Mouse (Mus musculus) embryo, embryonic 11.5 days (tissue): ENCODE data around the gene Prex1.

Experiments
- DNase-seq: peaks from one replicate; pipeline ENCODE4 v3.0.0-alpha.2; 2012; ENCODE audit warnings: low read depth, low spot score

Prex1 gene

DNA sequence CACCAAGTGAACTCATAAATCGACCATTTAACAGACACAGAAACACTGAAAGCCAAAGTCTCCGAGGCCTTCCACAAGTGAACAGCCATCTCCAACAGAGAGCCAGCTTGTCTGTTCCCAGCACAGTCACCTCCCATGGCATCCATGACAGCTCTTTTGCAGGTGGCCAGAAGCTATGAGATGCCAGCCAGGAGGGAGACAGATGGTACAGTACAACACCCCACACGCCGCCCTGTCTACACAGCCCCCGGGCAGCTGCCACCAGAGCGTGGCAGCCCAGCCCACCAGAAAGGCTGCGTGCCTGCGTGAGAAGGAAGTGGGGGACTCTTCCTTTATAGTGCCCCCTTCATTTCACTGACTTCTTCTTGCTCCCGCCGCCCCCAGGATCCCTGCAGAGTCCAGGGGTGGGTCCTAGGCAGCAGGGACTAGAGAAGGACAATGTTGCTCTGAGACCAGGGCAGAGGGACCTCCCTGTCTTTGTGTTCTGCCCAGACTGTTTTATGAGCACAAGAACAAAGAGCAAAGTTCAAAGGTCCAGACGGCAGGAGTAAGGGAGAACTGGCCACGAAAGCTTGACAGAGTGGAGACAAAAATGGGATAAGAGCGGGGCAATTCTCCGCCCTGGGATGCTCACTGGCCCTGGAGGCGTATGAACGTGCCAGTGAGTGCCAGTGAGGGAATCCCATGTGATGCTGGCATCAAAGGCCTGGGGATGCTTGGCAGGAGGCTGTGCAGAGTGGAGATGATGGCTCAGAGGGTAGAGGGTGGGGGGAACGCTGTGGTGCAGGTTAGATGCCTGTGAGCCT is 76.6 kb downstream of the Prex1 start:
- no peak for DNase-seq

DNA sequence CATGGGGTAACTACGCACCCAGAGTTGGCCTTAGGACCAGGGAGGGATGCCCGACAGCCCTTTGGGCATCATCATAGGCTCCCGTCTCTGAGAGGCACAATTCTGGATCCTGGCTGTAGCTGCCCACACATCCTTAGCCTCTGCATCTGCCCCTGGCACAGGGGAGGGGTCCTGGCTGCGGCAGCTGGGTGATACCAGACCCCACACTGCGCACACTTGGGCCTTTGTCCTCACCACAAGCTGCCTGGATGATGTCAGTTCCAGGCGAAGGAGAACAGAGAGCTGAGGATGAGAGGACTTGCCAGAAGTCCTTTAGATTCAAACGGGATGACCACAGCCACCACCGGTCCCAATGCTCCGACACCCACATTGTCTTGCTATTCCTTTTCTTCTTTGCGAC is 78.1 kb downstream of the Prex1 start:
- DNase-seq = no peak

DNA sequence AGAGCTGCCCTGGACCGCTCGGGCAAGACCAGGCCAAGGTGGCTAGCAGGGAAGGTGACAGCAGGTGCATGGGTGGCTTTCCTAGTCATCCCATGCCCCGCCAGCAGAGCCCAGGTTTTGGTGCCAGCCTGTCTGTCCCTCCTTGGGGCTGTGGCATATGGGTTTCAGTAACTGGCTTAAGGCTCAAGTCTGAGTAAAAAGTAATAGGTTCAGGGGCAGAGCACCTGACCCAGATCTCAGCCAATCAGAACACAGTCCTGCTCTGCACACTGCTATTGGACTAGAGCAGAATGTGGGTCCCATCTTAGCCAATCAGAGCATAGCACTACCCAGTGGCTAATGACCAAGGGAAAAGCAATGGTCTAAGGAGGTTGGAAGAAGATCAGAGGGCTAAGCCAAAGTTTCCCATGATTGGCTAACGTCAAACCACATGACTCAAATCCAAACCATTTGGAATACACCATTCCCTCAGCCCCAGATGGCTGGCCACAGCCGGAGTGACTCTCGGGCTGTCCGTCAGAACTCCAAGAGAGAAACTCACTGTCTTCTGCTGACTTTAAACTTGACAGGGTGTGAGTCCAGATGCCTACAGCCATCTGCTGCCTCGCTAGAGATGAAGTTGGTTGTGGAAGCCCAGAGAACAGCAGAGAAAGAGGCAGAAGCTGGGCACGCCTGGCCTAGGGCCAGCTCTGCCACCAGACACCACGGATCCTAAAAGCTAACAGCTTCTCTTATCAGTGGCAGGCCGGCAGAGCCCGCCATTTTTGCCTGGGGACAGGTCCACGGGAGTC is 80.9 kb downstream of the Prex1 start:
- DNase-seq = no peak

DNA sequence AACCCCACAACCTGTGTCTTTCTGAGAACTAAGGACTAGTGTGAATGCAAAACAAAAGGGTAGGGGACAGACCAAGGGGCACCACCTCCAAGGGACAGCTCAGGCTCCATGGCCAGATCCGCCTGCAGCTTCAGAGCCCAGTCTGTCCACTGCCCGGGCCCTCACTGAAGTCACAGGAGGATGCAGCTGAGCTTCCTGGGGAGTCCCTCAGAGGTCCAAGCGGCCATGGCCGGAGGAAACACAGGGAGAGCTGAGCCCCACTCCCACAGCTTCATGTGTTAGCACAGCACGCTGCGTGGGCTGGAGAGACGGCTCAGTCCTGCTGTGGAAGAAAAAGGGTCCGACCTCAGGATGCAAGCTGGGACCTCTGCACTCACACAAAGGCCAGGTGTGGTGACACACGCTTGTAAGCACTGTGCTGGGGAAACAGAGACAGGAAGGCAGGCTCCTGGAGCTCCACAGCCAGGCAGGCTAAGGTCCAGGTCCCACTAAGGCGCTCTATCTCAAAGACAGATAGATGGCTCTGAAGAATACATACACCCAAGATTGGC is 81.9 kb downstream of the Prex1 start:
- DNase-seq = no peak

DNA sequence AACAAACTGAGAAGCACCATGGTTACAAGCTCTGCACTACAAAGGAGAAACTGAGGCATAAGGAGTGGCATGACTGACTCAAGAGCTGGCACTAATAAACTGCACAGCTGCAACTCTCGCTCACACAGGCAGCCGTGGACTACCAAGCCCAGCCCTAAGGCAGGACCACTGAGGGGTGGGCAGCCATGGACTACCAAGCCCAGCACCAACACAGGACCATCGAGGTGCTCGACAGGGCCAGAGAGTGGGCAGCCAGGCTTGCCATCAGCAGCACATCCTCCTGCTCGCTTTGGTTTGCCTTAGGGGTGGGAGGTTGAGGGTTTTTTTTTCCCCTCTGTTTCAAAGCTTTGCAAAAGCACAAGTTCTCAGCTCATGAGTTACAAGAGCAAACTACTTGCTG is 82.4 kb downstream of the Prex1 start:
- DNase-seq = no peak

DNA sequence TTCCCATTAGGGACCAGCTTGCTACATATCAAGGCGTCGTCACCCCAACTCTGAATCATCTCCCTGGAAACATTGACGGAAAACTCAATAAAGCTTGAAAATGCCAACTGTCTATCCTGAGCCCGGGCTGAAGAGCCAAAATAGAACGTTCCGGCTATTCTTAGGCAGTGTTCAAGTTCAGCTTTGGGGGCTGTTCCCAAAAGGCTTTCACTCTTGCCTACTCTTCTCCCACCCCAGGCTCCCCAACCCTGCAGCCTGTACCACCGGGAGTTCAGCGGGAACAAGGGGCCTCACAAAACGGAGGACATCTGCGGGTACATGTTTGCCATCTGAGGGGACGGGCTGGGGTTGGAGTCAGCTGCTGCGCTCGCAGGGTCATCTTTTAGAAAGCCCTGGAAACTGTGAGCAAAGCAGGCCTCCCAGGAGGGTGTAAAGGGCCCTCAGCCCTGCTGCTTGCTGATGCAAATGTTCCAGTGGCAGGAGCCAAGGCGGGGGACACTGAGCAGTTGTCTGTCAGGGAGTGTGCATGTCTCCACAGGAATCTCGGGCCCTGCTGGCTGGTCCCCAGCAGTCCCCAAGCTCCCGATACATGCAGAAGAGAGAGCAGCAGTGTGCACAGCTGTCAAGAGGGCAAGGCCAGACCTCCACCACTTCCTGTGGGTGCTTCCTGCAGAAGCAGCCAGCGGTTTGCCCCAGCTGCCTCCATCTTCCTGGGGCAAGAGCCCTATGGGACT is 83.5 kb downstream of the Prex1 start:
- no peak for DNase-seq

DNA sequence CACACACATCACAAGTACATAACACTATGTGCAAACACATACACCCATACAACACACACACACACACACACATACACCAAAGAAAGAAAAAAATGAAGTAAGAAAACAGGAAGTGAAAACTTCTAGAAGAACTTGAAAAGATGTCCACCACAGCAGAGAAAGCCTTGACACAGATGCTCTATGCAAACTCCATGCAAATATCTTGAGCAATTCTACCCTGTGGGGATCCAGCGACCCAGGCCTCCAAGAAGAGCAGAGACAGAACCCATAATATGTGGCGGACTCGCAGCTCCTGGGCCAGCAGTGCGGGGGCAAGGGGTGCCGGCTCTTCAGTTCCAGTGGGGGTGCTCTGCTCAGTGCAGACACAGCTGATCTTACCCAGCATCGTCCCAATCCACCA is 86.1 kb downstream of the Prex1 start:
- no peak for DNase-seq

DNA sequence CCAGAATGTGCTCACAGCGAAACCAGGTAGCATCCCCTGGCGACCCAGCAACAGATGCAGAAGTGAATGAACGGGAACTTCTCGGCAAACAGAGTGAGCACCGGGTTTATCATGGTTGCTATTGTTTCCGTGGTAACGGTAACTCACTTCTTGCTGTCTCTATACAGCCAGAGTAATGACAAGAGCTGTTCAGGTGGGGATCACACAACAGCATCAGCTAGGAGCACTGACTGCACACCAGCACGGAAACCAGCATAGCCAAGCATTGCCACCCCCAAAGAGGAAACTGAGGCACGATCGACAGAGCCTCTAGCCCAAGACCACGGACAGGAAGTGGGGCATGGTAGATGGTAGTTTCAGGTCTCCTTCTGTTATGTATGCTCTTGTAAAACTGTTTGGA is 88.4 kb downstream of the Prex1 start:
- no peak for DNase-seq

DNA sequence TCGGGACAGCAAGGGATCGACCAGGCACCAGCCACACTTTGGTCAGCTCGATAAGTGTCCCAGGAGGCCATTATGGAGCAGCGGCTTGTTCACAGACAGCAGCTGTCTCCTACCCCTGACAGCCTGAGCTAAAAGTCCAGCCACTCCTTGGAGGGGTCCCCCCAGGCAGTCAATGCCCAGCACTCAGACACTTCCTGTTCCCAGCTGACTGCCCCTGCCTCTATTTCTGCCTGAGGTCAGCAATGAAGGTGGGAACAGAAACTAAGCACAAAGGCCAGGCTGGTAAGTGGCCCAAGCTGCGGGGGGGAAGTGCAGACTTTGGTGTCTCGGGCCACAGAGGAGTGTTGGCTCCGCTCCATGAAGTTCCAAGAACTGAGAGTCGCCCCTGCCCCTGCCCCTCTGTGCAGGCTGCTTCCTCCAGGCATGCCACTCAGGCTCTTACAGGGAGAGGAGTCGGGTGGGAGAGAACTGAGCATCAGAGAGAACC is 90.5 kb downstream of the Prex1 start:
- DNase-seq = no peak

DNA sequence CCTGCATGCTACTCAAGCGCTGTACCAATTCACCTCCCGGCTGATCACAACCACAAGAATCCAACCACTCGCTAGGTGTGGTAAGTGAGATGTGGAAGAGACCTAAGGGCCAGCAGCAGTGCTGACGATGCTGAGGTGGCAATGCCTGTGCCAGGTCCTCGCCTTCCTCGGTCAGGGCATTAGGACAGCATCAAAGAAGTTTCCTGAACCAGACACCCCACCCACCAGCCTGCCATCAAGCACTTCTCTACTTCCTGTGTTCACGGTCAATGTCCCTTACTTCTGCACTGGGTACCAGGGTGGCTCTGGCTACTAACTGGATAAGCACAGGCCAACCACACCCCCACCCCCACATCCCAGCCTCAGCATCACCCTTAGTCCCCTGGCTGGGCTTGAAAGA is 91.0 kb downstream of the Prex1 start:
- DNase-seq = no peak

DNA sequence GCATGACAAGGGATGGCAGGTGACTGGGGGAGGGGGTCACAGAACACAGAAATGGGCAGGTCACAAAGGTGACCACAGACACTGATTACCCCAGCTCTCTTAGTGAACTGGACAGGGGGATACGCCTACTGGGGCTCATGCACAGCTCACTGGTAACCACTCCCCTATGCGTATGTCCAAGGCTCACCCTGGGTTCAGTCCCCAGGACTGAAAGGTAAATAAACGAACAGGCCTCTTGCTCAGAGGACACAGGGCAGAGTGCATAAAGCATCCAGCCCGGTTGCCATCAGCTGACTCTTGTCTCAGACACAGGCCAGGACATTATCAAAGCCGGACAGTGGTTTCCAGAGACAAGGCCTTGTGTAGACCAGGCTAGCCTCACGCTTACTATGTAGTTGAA is 91.6 kb downstream of the Prex1 start:
- DNase-seq = no peak

DNA sequence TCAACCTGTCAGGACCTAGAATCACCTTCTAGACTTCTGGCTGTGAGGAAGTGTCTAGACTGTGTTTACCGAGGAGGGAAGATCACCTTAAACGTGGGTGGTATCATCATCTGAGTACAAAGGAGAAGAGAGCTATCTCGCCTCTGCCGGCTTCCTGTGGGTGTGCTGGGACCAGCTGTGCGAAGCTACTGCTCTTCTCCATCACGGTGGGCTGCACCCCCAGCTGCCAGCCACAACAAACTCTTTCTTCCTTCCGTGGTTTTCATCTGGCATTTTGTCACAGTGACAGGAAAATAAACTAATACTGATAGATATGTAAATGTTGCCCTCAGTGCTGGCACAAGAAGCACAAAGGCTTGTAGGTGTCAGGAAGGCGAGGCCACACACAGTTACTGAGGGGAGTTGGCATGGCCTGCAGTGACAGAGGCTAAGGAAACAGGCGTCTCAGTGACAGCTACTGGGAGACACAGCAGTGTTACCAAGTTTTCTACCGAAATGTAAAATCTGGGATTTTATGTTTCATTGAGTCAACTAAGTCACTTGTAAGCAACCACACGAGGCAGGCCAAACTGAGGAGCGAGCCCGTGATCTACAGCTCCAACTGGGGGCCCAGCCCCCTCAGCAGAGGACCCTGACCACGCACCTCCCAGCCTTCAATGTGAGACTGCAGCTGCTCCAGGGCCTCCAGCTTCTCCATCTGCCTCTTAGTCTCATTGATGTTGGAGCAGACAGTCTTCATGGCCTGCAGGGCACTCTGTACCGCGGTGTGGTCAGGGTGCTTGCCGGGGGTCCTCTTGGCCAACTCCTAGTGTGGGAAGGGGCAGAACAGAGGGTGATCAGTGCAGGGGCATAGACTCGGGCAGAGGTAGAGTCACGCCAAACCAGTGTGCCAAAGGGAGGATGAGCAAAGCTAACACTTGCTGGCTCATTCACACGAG is 92.8 kb downstream of the Prex1 start:
- no peak for DNase-seq

DNA sequence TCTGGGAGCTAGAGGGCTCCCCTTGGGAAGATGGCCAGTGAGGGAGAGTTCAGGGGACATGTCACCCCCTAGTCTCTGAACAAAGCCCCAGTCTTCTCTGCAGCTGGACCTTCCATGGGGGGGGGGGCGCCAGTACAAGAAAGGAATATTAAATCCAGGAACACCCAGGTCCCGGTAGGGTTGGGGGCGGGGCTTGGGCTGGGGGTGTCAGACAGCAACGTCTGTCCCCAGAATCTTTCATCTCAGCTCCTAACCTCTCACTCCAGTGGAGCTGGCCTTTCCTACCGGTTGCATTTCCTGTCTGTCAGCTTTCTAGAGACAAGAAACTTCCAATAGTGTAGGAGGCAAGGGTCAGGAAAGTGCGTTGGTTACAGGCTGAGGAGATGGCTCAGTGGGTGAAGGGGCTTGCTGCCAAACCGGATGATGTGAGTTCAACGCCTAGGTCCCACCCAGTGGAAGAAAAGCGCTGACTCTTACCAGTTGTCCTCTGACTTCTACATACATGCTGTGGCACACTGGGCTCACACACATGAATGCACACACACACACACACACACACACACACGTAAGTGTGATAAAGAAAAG is 93.6 kb downstream of the Prex1 start:
- DNase-seq = no peak

DNA sequence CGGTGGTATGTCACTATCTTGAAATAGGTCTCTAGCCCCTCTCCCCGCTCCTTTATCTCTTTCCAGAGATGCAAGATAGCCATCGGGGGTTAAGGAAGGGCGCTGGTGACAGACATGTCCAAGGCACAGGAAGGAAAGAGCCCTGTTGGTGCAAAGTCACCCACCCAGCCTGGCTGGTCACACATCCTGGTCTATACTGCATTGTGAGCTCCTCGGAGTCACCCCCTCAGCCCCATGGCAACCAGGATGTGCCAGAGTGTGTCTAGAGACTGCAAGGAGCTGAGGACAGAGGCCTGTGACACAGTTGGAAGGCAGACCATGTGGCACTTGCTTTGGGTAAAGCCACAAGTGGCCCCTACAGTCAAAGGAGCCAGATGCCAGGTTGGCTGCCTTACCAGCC is 94.4 kb downstream of the Prex1 start:
- DNase-seq = no peak

DNA sequence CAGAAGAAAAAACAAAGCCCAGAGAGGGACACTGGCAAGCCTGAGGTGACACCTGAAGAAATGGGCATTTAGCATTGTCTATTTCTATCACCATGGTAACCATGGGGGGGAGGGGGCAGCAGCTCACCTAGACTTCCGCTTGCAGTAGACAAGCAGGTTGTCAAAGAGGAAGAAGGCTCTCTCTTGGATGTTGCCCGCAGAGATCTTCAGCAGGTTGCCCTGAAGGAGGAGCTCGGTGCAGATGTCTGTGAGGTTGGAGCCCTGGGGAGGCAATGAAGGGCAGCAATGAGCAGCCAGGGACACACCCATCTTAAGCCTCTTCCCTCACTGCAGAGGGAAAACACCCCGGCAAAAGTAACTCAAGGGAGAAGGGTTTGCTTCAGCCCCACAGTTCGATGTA is 95.9 kb downstream of the Prex1 start:
- no peak for DNase-seq

DNA sequence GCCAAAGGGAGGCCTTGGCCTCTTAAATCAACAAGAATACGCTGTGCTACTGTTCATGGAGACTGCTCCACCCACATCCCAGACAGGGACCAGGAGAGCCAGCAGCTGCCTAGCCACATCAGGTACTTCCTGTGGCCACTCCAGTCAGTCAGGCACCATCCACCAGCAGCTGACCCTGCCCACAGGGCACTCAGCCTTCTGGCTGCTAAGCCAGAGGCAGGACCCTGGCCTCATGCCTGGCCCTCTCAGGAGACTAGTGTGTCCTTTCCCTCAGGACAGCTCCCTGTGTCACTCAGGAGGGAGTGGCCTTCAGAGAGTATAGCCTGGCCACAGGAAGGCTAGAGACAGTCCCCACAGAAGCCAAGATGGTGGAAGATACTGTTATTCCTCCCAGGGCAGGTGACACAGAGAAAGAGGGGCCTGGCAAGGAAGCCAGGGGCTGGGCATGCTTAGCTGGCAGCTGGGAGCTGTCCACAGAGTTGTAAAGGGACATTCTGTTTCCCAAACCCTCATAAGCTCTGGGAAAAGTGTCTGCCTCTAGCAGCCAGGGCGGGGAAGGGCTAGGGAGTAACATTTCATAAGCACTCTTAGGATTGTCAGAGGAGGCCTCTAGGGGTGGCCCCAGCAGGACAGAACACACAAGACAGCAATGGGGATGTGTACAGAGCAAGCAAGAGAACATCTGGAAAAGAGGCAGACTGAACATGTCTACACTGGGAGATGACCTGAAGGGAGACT is 98.1 kb downstream of the Prex1 start:
- DNase-seq = no peak

DNA sequence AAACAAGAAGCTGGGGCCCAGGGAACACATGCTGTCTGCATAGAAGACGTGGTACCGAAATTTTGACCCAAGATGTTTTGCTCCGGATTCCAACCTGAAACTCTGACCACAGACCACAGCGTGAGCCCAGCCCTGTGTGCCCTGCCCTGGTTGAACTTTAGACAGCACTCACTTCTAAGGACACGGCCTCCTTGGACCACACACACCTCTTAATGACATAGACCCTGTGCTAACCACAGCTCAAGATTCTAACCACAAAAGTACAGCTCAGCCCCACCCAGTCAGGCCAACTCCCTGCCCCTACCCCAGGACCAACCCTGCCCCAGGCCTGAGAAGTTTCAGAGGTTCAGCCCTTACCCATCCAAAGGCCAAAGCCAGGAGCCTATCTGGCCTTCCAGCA is 103.4 kb downstream of the Prex1 start:
- no peak for DNase-seq

DNA sequence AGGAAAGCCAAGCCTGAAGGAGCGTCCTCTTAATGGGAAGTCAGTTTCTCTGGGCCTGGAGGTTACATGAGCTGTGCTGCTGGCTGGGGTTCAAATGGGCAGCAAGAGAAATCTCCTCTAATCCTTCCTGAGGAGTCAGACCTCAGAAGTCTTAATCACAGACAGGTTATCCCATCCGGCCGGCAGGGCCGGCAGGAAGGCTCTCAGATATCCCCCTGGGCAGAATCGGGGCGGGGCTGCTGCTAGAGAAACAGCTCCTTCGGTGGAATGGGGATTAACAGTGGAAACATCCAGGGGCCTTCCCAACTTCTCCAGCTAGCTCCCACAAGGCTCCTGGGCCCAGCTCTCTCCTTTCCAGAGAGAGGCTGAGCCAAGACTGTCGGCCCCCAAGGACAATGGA is 105.1 kb downstream of the Prex1 start:
- no peak for DNase-seq

DNA sequence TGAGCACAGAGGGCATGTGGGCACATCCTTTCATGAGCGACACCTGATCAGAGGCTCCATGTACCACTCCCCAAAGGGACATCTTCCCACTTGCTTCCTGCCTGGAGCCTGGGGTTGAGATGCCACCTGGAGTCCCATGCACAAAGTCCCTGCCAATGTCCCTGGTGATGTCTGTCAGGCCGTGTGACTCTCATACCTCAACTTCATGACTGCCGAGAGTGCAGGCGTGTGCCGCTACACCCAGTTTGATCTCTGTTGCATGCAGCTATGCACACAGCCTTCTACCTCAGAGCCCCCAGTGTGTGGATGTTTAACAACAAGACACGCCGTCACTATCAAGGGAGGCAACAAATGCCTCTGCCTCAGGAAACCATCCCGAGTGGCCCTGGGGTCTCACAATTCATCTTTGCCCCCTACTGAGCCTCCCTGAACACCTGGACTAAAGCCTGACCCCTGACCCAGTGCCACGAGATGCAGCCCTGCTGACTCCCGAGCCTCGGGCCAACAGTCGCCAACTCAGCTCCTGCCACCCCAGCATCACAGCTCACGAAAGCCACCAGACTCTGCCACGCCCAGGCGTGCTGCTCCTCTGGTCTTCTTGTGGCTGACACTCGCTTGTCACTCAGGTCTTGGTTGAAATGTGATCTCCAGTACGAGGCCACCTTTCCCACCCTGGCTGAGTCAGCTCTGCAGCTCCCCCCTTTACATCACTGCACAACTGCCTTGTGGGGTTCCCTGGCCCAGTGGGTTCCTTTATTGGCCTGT is 107.0 kb downstream of the Prex1 start:
- DNase-seq = no peak
